Mouse (Mus musculus): ENCODE results near the gene Slc25a27.

DNA sequence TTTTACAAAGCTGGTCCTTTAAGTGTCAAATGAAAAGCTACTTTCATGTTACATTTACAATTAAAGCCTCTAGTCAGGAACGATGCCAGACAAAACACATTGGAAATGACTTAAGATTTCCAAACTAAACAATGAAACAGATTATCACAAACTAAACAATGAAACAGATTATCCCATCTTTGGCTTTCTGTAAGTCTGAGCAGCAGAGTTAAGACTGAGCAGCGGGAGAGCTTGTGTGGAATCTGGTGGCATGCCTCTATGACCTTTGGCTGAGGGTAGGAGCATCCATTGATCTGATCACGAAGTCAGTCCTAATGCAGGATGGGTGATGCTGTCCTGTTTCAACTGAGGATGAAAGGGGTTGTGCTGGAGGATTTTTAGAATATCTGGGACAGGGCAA lies 54.8 kb downstream of the Slc25a27 start:
- TF ChIP-seq GATA1 (IDR thresholded peaks at IDR 0.05; ENCODE audit: low read length) (no peak), TAL1 (IDR thresholded peaks at IDR 0.05; ENCODE audit: low read length) (no peak)

Data from erythroblast, embryonic 14.5 days (primary cell).